Mouse (Mus musculus): ENCODE results near the gene Bach1.

Bach1 gene

DNA sequence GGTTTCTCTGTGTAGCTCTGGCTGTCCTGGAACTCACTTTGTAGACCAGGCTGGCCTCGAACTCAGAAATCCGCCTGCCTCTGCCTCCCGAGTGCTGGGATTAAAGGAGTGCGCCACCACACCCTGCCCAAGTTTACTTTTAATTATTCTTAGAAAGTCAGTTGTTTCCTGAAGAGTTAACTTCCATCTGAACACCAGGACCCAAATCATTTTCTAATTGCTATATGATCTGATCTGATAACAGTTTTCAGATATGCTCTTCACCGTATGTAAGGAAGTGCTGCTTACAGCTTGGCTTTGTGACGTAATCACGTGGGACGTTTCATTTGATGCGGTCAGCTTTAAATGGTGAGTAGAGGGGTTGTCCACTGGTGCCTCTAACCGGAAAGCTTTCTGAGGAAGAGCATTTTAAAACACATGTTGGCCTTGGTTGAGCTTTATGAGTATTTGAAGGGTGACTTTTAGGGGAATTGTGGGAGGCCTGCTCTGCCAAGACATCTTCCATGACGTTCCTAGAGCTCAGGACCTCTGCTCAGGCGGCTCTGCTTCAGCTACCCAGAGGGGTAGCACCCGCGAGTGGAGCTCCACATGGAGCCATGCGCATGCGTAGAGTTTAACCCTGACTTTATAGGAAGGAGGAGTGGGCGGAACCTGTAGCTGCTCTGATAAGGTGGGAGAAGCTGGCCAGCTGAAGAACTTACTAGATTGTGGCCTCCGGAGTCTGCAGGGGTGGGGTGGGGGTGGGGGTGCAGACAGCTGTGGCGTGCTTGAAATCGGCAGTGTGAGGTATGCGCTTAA lies 39.3 kb downstream of the Bach1 start:
- peak; percentile 47 for DNase-seq (ENCODE audit: low read depth, low spot score)

DNA sequence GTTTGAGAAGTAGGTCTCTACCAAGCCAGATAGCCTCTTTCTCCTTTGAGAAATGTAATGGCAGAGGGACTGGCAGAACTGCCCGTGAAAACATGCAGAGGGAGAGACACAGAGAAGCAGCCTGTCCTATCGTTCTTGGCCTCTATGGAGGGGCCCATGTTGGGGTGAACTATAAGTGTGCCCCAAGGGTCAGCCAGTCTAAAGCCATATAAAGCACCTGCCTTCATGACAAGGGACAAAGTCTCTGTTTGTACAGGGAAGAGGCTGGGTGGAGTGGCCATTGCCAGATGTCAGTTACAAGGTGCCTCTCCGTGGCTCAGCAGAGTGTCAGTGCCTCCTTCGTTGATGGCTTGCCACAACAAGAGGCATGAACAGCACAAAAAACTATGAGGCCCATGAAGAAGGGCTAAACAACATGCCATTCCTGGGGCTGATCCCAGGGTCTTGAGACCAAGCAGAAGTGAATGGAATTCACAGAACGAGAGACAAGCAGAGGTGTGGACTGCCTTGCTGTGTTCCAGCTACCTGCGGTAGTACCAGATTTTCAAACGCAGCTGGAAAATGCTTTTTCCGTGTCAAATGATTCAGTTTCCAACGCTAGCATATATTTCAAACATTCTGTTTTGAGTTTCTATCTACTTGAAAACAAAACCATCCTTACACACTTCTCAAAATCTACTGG lies 42.4 kb downstream of the Bach1 start:
- no peak for DNase-seq (ENCODE audit: low read depth, low spot score)

DNA sequence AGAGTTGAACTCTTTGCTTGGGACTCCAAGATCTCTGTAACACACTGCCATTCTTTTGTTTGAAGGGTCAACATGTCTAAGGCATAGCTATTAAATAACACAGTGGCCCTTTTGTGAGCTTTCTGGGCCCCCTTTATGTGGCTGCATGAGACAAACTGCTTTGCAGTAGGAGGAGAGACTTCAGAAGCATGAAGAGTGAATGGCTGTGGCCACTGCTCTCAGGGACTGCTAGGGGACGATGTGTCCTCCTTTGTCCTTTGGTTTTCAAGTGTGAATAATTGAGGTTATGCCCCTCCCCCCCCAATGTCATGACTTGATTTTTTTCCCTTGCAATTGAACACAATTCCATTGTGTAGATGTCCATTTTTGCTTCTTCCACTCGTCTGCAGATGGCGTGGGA lies 44.9 kb downstream of the Bach1 start:
- DNase-seq (ENCODE audit: low read depth, low spot score): no peak

DNA sequence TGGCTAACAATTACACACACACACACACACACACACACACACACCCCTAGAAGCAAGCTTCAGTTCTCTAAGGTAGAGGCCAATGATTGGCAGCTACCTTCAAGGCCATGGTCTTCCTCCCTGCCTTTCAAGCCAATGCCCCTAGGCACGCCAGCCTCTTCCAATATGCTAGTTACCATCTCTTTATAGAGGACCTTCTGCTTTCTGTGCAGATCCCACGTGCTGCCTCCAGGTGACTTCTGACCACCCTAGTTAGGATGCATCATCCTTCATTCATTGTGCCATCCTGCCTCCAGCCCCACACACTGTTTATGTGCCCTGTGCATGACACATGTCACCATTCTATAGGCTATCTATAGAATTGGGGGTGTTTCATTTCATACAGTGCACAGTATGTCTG lies 45.6 kb downstream of the Bach1 start:
- DNase-seq (ENCODE audit: low read depth, low spot score): no peak

DNA sequence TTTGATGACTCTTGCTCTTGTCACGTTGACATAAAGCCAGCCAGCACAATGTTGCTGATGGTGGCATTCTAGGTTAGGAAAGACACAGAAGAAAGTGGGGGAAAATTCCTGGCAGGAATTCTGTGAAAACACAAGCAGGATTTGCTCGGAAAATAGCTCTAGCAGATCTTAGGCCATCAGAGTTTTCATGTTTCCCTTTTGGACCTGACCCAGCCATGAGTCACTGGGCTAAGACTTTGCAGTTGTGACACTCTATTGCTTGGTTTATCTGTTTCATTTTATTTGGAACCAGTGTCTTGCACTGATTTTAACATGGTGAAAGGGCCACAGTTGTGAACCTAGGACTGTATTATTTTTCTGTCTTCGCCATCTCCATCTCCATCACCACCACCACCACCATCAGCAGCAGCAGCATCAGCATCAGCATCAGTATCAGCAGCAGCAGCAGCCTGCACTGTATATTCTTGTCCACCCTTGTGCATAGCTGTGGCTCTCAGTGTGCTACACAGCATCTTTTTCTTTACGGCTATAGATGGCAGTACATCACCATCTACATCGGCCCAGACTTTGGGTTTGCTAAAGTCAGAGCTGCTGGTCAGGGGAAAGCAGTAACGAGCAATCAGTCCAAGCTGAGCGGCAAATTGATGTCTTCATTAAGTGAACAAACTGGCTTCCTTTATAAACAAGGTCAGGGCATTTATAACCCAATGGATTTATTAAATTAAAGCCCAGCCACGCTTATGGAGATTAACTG lies 46.6 kb downstream of the Bach1 start:
- no peak for DNase-seq (ENCODE audit: low read depth, low spot score)

DNA sequence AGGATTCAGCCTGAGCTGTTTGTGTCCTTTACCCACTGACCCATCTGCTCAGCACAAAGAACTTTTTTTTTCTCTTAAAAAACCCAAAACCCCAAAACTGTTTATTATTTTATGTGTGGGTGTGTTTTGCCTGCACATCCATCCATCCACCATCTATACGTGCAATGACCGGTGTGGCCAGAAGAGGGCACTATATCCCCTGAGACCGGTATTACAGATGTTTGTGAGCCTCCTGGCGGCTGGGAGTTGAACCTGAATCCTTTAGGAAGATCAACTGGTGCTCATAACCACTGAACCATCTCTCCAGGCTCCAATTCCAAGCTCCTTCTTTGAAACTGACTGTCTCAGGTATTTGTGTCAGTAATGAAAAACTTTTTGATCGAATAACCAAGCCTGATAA lies 48.0 kb downstream of the Bach1 start:
- DNase-seq (ENCODE audit: low read depth, low spot score): peak; percentile 92

DNA sequence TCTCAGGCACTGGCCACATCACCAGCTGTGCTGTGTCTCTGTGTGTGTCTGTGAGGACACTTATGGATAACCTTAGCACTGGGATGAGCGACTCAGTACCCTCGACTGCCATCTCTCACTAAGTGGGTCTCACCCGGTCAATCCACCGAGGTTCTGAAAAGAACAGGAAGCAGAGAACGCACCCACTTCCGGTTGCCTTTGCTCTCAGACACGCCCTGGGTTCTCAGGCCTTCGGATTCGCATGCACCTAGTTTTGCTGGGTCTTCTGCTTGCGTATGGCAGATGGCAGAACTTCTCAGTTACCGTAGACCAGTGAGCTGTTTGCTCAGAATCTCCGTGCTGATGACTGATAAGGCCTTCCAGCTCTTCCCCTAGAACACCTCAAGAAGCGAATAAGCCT lies 52.5 kb downstream of the Bach1 start:
- no peak for DNase-seq (ENCODE audit: low read depth, low spot score)

DNA sequence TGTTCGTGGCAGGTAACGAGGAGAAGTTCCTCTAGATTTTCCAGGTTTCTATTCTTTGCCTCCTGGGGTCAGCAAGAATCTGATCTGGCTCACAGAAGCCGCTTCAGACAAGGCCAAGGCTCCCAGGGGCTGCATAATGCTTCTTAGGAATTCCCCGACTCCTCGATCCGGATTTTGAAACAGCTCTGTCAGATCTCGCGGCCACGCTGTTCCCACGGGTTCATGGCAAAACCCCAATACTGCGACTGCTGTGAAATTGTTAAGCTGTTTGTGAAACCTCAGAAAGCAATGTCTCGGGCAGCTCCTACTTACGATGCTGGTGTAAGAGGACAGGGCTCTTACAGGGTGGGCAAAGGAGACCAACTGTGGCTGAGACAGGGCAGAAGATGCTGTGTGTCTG lies 53.7 kb downstream of the Bach1 start:
- DNase-seq (ENCODE audit: low read depth, low spot score): no peak

DNA sequence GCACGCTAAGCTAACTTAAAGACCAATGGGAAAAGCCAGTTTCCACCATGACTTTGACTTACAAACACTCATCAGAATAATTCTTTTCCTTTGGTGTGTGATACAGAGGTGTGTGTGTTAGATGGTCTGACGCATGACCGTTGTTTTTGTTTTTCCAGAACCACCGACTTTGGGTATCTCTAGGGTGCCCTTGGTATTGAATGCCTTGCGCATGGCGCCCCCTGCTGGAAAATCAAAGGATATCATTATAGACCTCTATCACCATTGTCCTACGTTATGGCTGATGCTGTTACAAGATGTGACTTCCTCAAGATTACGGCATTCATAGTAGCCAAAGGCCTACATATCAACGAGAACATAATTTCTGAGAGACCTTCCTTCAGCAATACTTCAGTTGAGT lies 56.1 kb downstream of the Bach1 start:
- DNase-seq (ENCODE audit: low read depth, low spot score): peak; percentile 82

DNA sequence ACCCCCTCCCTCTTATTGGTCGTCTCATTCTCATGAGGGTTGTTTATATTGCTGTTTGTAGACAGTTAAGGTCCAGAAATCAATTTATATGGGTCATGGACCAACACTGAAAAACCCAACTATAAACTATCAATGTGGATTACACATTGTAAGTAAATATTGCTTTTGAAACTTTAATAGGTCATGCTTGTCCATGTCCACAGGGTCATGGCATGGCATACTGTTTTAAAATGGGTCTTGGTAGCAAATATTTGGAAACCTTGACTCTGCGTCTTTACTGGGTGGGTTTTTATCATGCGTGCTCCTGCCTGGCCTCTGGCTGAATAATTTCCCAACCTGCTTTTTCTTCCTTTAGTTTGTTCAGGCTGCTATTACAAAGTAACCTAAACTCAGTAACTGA lies 57.2 kb downstream of the Bach1 start:
- no peak for DNase-seq (ENCODE audit: low read depth, low spot score)

DNA sequence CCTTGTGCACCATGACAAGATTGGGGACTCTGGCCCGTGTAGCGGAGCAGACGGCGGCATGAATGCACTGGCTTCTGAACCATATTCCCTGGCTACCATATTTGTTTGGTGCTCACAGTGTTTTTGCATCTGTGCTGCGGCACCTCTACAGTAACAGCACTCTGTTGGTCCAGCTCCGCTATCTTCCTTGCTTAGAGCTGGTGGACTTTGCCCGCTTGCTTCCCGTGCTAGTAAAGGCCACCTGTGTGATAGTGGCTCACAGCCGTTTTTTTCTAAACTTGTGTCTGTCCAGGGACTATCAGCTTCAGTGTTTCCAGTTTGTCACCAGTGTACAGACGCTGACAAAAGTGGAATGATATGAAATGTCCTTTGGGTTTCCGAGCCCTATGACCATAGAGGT lies 59.3 kb downstream of the Bach1 start:
- no peak for DNase-seq (ENCODE audit: low read depth, low spot score)

DNA sequence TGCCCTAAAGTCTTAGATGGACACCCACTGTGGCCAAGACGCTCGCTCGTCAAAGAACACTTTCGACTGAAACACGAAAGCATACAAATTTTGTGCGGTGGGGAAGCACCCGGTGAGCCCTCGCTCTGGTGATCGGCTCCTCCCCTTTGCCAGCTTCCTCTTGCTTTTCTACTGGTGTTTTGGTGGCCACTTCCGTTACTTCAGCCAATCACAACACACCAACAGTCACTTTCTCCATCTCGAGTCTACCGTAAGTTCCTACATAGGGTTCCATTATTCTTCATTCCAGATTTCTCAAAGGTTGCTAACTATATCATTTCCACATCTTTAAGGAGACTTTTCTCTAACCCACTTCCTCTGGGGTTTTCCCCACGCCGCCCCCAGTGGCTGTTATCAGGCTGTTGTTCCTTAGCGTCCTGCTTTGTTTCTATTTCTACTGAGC lies 65.9 kb downstream of the Bach1 start:
- DNase-seq (ENCODE audit: low read depth, low spot score): no peak

DNA sequence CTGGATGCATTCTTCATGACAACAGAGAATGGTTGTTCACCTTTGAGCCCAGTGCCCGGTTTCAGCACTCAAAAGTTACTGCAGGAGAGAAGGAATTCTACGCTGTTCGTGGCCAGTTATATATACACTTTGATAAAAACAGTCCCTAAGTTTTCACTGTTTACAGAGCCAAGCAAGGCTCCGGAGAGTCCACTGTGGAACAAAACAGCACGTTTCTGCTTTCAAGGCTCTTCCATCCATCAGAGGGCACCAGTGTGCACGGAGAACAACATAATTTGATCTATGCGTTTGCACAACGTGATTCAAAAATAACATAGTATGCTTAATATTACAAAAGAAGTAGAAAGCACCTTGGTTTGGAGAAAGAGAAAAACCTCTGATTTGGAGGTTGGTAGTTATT lies 67.2 kb downstream of the Bach1 start:
- DNase-seq (ENCODE audit: low read depth, low spot score): no peak

DNA sequence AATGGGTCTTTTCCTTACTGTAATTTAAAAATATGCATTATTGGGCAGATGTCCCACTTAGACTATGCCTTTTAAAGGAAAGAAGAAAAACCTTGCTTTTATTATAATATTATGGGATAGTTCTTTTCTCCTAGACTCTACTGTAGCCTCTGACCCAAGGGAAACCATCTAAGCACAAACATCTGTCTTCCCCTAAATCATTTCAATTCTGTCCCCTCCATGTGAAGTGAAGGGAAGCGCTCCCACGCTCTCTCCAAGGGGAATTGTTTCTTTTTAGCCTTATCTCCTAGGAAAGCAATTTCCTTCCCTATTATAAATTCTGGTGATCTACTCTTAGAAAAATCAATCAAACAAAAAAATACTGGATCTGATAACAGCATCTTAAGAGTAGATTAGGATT lies 71.8 kb downstream of the Bach1 start:
- no peak for DNase-seq (ENCODE audit: low read depth, low spot score)

DNA sequence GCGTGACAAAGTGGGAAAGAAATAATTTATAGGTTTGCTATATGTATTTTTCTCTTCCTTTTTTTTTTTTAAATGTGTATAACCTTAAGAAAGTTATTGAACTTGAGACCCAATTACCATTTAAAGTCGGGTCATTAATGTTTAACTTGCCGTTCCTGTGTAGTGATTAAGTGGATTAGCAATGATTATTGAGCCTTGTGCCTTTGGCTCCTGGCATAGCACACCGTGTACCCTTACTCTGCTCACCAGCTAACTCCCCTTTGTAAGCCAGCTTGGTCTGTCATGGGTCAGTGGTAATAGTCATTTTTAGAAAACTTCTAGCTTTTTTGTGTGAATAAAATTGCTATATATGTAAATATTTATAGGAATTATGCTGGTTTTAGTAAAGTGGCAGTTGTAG lies 73.2 kb downstream of the Bach1 start:
- DNase-seq (ENCODE audit: low read depth, low spot score): no peak

DNA sequence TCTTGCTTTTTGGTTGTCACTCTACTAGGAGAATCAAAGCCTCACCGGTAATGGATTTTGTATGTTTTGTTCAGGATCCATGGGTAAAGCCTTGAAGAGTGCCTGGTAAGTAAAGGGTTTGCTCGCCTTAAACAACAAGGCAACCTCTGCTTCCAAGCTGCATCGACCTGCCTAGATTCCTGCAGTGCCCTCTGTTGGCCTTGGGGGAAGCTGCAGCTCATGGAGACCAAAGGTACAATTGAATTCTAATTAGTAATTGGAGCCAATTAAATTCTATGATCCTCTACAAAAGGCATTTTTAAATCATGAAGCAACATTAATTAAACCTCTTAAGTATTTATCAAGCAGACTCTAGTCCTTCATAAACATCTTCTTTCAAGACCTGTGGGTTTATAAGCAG lies 75.7 kb downstream of the Bach1 start:
- peak; percentile 29 for DNase-seq (ENCODE audit: low read depth, low spot score)

DNA sequence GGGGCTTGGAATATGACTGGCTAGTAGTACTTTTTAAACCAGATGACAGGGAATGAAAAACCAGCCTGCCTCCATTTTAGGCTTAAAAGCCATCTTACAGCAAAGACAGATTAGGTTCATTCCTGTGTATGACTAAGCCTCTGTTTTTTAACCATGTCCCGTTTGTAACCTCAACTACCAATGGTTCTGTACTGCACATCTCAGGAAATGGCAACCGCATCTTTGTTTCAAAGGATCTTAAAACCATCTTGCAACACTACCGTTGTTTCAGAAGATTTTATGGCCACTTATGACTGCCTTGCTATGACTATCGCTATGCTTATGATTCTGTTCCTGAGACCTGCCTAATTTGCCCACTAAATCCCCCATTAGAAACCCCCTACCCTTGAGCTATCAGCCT lies 78.6 kb downstream of the Bach1 start:
- no peak for DNase-seq (ENCODE audit: low read depth, low spot score)

DNA sequence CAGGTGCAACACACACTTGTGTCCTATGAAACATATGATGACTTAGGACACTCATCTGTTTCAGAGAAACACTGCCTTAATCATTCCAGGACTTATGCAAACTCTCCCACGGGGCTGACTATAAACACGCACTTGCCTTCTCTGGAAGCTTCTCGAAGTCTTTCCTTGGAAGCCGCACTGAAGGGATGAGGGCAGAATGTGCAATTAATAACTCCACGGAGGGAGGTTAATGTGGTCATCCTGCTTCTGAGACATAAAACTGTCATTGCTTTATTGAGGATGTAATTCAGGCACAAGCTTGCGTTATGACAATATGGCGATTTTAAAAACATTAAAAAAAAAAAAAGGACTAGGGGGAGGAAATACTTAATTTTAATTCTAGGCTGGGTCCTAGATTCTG lies 82.9 kb downstream of the Bach1 start:
- DNase-seq (ENCODE audit: low read depth, low spot score): no peak
